Mouse (Mus musculus) 3134 (cell line): ENCODE results near the gene Magi2.

ENCODE experiments used
- DNase-seq: peaks from one replicate; pipeline ENCODE4 v3.0.0-alpha.2; 2011; ENCODE audit warnings: low spot score; ENCODE audit not compliant: insufficient read length; ENCODE audit errors: extremely low read depth

Gene Magi2

DNA sequence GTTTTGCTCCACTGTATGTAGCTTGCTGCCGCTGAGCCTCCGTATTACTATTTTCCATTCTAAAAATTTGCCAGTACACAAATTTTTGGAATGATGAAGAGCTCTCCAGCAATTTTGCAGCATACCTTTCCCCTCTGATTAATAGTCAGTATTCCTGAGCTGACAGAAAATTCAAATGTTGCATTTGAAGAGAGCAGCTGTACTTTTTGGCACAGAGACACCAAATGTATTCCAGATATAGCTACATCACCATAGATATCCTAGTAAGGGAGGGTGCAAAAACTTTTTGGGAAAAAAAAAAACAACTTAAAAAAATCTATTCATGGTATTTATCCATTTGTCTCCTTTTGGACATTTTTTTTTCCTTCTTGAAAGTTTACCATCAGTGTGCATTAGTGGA is 518.5 kb downstream of the Magi2 start:
- DNase-seq = no peak

GRCm38 (mm10) chr5:19745916-19746315 is 519.1 kb downstream of the Magi2 start:
- no peak for DNase-seq

- no peak for DNase-seq
These were observed 520.2 kb downstream of the Magi2 start for GRCm38 (mm10) chr5:19746865-19747514.

GRCm38 (mm10) chr5:19747631-19748030 is 520.8 kb downstream of the Magi2 start:
- no peak for DNase-seq

GRCm38 (mm10) chr5:19779224-19779623 is 552.4 kb downstream of the Magi2 start:
- no peak for DNase-seq

DNA sequence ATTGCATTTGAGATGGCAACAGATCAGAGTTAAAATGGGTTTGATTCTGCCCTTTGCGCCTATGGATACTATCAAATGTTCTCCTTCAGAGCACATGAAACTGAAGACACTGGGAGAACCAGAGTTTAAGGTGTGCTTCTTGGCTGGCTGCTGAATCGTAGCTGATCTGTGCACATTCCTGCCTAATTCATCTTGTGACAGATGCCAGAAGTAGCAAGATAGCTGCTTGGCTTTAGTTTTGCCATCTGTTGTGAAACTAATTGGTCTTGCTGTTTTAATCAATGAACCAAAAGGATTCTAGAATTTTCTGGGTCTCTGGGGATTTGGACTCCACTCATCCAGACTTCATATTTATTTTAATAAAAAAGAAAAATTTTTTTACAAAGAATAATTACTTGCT is 553.2 kb downstream of the Magi2 start:
- DNase-seq = no peak

GRCm38 (mm10) chr5:19785320-19785719 is 558.5 kb downstream of the Magi2 start:
- no peak for DNase-seq

- no peak for DNase-seq
These were observed 560.8 kb downstream of the Magi2 start for GRCm38 (mm10) chr5:19787522-19788144.

DNA sequence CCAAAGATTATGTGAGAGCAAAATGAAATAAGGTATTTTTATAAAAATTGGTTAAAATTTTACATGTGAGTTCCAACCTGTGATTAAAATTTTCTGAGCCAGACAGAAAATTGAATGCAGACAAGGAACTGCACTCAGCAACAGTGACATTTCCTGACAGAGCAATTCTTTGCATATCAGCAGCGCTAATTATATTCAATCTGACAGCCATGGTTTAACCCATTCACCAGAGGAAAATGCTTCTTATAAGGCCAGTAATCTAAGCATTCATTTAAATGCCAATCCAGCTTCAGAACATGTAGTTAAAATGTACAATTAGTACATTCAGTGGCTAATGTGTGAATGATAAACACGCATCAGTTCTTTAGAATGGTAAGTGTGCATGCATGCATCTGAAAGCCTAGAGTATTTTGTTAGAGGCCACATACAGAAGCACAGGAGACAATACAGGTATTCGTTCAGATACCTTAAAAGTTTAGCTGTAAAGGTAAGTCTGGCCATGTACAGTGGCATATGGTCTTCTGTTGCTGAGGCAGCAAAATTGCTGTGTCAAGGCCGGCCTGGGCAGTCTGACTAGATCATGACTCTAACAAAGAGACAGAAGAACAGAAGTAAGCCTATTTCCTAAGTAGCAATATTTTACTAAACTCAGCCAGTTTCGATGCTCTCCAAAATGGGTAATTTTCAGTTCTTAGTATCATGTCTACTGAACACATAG is 576.4 kb downstream of the Magi2 start:
- no peak for DNase-seq

- no peak for DNase-seq
These were observed 595.7 kb downstream of the Magi2 start for GRCm38 (mm10) chr5:19822502-19822901.

- no peak for DNase-seq
These were observed 599.1 kb downstream of the Magi2 start for GRCm38 (mm10) chr5:19825943-19826342.

DNA sequence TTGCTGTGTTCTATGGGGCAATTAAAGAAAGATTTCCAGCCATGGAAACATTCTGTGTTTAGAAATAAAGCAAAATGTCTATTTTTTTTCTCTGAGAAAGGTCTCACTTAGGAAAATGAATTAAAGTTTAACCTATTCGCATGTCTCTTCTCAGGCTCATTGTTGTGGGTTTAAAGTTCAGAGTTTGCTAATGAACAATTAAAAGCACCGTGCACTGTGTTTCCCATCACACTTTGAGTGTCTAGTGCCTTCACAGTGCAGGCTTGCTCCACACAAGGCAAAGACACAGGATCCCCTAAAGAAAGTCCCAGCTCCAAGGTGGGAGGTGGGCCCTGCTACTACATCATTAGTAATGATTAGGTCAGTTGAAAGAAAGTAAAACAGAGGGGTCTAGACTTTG is 602.5 kb downstream of the Magi2 start:
- DNase-seq = no peak

DNA sequence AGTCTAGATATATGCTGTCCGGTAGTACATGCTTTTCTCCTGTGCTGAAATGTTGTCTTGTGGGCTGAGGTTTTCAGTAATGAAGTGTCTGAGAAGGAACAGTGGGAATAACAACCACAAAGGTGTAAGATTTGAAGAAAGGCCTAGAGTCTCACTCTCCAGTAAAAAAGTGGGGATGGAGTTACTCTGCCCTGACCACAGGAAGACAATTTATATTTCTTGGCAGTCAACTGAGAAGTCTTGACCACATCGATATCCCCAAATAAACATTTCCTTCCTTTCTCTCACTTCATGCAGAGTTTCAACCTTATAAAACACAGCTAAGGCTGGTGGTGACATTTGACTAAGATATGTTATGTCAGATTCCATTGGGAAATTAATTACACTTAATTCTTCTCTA is 636.0 kb downstream of the Magi2 start:
- DNase-seq = no peak

- no peak for DNase-seq
These were observed 643.6 kb downstream of the Magi2 start for GRCm38 (mm10) chr5:19870406-19870805.

DNA sequence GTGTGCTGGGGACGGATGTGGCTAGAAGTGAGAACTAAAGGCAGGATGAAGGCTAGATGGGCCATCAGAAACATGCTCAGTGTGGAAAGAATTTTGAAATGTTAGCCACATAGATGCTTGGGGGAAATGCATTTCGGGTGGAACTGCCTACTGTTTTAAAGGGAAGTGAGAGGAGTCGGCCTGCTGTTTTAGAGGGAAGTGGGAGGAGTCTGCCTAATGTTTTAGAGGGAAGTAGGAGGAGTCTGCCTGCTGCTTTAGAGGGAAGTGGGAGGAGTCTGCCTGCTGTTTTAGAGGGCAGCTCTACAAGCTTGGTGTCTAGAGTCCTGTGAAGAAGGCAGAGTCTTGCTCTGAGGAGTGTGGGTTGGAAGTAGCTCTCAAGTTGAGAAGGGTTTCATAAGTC is 664.9 kb downstream of the Magi2 start:
- DNase-seq = no peak

DNA sequence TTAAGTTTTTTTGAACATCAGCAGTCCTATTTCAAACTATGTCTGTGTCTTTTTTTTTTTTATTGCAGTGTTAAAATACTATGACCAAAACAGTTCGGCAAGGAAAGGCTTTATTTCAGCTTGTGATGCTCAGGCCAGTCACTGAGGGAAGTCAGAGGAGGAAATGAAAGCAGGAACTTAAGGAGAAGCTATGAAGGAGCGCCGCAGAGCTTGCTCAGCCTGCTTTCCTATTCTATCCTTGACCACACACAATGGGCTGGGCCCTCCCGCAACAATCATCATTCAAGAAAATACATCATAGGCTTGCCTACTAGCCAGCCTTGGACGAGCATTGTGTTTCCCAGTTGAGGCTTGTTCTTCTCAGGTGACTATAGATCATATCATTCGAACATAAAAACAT is 669.1 kb downstream of the Magi2 start:
- no peak for DNase-seq

DNA sequence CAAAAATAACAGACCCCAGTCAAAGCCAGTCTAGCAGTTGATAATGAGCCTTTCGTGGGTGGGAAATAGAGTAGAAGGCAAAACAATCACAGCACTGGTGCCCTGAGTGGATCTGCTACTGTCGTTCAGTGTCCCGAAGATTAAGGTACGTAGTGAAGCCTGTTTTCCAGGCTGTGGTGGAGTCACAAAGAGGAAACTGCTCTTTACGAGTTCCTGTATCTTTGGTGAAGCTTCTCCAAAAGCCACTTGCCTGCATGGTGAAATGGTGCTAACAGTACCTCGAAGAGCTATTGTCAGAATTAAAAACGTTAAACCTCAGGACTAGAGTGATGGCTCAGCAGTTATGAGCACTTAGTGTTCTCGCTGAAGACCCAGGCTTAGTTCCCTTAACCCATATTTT is 674.8 kb downstream of the Magi2 start:
- no peak for DNase-seq

DNA sequence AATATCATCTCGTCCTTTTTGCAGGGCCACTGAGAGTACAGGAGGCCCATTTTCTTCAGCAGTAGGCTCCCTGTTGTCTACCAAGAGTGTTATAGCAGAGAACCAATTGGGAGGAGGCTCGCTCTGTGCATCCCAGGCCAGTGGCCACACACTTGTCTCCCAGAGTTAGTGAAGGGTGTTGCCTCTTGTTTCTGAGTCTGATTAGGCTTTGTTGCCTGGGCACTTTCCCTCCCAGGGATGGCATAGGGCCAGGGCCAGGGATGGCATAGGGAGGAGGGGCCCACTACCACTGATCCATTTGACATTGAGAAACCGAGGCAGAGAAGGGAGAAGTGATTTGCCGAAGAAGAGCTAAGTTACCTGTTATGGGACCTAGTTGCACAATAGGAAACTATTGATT is 679.8 kb downstream of the Magi2 start:
- DNase-seq = no peak

- DNase-seq = no peak
These were observed 680.6 kb downstream of the Magi2 start for GRCm38 (mm10) chr5:19907381-19907982.

DNA sequence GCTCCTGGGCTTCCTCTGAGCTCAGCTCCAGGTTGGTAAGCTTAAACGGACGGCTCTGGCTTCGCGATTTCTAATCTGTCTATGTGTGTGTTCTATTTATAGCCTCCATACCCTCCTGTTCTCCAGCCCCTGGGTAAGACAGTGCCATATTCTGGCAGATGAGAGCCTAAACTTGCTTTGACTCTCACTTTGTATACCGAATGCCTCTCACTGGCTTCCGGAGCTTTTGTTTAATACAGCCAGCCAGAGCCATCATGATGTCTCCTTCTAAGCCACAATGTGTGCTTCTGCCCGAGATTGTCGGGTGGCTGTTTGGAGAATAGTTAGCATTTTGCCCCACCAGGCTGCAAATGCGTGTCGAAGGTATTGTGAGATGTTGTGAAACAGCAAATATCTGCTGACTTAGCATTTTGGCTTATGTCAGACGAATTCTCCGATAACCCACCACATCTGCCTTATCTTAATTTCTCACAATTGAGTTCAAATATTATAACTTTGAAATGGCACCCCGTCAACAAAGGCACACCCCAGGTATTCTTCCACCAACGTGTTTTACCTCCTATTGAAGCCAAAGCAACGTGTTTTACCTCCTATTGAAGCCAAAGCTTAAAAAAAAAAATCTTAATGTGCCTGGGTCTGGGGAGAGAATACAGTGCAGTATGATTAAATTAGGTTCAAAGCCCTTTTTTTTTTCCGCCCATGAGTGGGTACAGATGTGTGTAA is 681.3 kb downstream of the Magi2 start:
- no peak for DNase-seq

DNA sequence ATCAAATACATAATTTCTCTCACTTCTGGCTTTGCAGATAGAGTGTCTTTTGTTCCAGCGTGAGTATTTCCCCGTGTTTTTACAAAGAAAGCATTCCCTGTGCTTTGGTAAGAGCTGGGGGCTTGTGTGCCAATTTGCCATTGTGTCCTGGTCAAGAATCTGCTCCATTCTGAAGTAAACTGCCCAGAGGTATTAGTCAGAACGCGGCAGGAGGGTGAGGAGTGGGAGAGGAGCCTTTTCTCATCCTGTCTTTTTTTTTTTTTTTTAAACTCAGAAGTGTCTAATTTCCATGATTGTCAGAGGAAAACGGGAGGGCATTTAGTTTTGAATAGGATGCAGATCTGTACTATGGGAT is 681.8 kb downstream of the Magi2 start:
- no peak for DNase-seq
